Mouse (Mus musculus) heart, embryonic 12.5 days (tissue): ENCODE data around the gene Lrrc25. TPM values are rescaled to one million over a fixed set of nuclear protein-coding genes. Genes with fewer than 3 reads are reported as not detected.

Experiments used
- ATAC-seq: fragments of 200-750 bp; cut with Nextera tagmentation; 2 replicates; pipeline ENCODE4 v1.8.0; 2017; ENCODE audit warnings: moderate TSS enrichment, moderate library complexity; ENCODE audit not compliant: insufficient number of reproducible peaks, low FRiP score
- H3K27ac ChIP-seq: fragments of 300-500 bp; sonication (generic); 2 replicates; pipeline ENCODE4 v1.5.1; 2016; ENCODE audit warnings: mild to moderate bottlenecking, moderate library complexity; ENCODE audit not compliant: poor library complexity, severe bottlenecking
- H3K27me3 ChIP-seq: fragments of 300-500 bp; sonication (generic); replicated peaks from 2 replicates; pipeline ENCODE4 v1.6.1; 2016; ENCODE audit warnings: mild to moderate bottlenecking, moderate library complexity
- H3K36me3 ChIP-seq: fragments of 300-500 bp; sonication (generic); 2 replicates; pipeline ENCODE4 v1.6.1; 2016; ENCODE audit warnings: mild to moderate bottlenecking, moderate library complexity
- H3K4me1 ChIP-seq: fragments of 300-500 bp; sonication (generic); replicated peaks from 2 replicates; pipeline ENCODE4 v1.6.1; 2016; ENCODE audit warnings: mild to moderate bottlenecking
- H3K4me2 ChIP-seq: fragments of 300-500 bp; sonication (generic); 2 replicates; pipeline ENCODE4 v1.6.1; 2016; ENCODE audit warnings: mild to moderate bottlenecking, moderate library complexity
- H3K4me3 ChIP-seq: fragments of 300-500 bp; sonication (generic); 2 replicates; pipeline ENCODE4 v1.5.1; 2016; ENCODE audit warnings: mild to moderate bottlenecking
- H3K9ac ChIP-seq: fragments of 300-500 bp; sonication (generic); 2 replicates; pipeline ENCODE4 v1.6.1; 2016; ENCODE audit warnings: mild to moderate bottlenecking, moderate library complexity
- H3K9me3 ChIP-seq: fragments of 300-500 bp; sonication (generic); replicated peaks from 2 replicates; pipeline ENCODE4 v1.6.1; 2016; ENCODE audit warnings: mild to moderate bottlenecking, moderate library complexity
- WGBS: fragments of 180-500 bp; shearing (Covaris S2); methylation state at CpG from one replicate; pipeline ENCODE4 v1.1.7; 2016; 5-methylcytosine and 5-hydroxymethylcytosine counted together
- polyA plus RNA-seq: library from polyadenylated mRNA; unstranded; fragments of >200 nt; fragmentation: Nextera tagmentation; extraction: Ambion mirVana; gene quantifications from 2 replicates; pipeline ENCODE4 v1.2.1, GENCODE M21; 2016

Gene Lrrc25
- polyA plus RNA-seq, 1 experiment from 2014 or later = 0.65 TPM

GRCm38 (mm10) chr8:70599507-70600290 lies 16.3 kb upstream of the Lrrc25 start:
- no peak overlapping the region for H3K9ac ChIP-seq
- peaks cover 36% of the 10 kb centered on the region for H3K36me3 ChIP-seq
- WGBS = 82% methylated on average over 12 of the region's 12 CpGs
- no peaks in the 10 kb centered on the region for H3K27me3 ChIP-seq
- no peak overlapping the region for H3K4me2 ChIP-seq
- H3K27ac ChIP-seq = no peak overlapping the region
- H3K4me3 ChIP-seq = no peak overlapping the region
- no peak for ATAC-seq
- peaks cover 66% of the 10 kb centered on the region for H3K4me1 ChIP-seq
- H3K9me3 ChIP-seq = no peaks in the 10 kb centered on the region

DNA sequence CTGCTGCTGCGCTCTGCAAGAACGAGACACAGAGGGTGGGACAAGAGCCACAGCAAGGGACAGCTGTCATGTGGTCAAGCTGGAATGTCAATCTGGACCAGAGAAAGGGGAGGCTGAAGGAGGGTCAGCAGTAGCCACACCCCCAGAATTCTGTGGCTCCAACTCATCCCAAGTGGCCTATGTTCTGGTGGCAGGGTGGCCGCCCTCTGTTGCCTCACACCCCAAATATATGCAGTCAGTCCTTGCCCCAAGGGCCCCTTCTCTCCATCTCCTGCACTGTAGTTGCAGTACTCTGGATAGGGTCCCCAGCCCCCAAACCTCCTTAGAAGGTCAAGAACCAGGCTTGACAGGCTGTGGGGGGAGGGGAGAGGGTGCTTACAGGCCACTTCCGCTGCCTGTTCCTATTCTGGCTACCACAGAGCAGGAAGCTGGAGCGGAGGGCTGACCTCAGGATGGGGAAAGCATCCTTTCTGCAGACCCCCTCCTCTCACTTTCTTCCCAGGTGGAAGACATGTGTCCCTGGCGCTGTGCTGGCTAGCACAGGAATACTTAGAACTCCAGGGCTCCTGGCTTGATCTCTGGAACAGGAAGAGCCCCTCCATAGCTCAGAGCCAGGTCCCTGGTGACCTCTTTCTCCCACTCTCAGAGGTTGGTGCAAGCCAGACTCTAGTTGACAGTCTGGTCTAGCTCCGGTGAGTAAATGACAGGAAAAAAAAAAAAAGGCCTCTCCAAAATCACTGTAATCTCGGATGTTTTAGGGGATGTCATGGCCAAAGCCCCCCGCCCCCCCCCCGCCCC lies 15.3 kb upstream of the Lrrc25 start:
- Histone ChIP-seq H3K4me3 (peak overlapping the region; percentile 29), H3K36me3 (peaks cover 33% of the 10 kb centered on the region), H3K9me3 (no peaks in the 10 kb centered on the region), H3K27me3 (no peaks in the 10 kb centered on the region), H3K9ac (peak overlapping the region; percentile 17; the same call in 1 of the 2 replicates), H3K27ac (peak overlapping the region; percentile 33; the same call in 1 of the 2 replicates), H3K4me1 (peaks cover 62% of the 10 kb centered on the region), H3K4me2 (peak overlapping the region; percentile 60)
- 17% methylated on average over 10 of the region's 10 CpGs for WGBS
- no peak for ATAC-seq

DNA sequence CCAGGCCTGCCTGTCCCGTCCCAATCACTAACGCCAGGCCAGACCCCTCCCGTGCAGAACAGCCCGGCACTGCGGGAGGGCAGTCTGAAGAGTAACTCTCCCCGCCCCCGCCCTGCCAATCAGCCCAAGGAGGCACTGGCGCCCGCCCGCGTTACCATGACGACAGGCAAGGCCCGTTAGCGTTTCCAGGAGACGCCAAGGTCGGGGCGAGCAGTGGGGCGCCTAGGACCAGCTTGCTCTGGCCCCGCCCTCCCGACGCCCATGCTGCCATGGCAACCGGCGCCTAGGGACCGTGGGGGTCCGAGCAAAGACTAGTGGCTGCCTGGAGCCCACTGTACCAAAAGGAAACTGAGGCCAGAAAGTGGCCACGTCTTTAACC lies 14.7 kb upstream of the Lrrc25 start:
- no peaks in the 10 kb centered on the region for H3K9me3 ChIP-seq
- H3K4me3 ChIP-seq = peak overlapping the region; percentile 29
- peaks cover 27% of the 10 kb centered on the region for H3K36me3 ChIP-seq
- peak; percentile 77 for ATAC-seq
- H3K4me2 ChIP-seq = peak overlapping the region; percentile 60
- 2% methylated on average over 26 of the region's 26 CpGs for WGBS
- no peaks in the 10 kb centered on the region for H3K27me3 ChIP-seq
- H3K4me1 ChIP-seq = peaks cover 62% of the 10 kb centered on the region
- peak overlapping the region; percentile 33; the same call in 1 of the 2 replicates for H3K27ac ChIP-seq
- H3K9ac ChIP-seq = peak overlapping the region; percentile 17; the same call in 1 of the 2 replicates

- H3K36me3 ChIP-seq = peaks cover 18% of the 10 kb centered on the region
- H3K4me1 ChIP-seq = peaks cover 61% of the 10 kb centered on the region
- WGBS = 92% methylated on average over 13 of the region's 13 CpGs
- H3K4me3 ChIP-seq = no peak overlapping the region
- no peak overlapping the region for H3K27ac ChIP-seq
- no peaks in the 10 kb centered on the region for H3K9me3 ChIP-seq
- H3K9ac ChIP-seq = no peak overlapping the region
- ATAC-seq = no peak
- no peak overlapping the region for H3K4me2 ChIP-seq
- no peaks in the 10 kb centered on the region for H3K27me3 ChIP-seq
These were observed 13.7 kb upstream of the Lrrc25 start for GRCm38 (mm10) chr8:70602139-70602811.

GRCm38 (mm10) chr8:70604558-70604957 lies 11.4 kb upstream of the Lrrc25 start:
- H3K27ac ChIP-seq = no peak overlapping the region
- no peaks in the 10 kb centered on the region for H3K9me3 ChIP-seq
- H3K9ac ChIP-seq = no peak overlapping the region
- H3K4me2 ChIP-seq = no peak overlapping the region
- peaks cover 59% of the 10 kb centered on the region for H3K4me1 ChIP-seq
- peaks cover 18% of the 10 kb centered on the region for H3K36me3 ChIP-seq
- 83% methylated on average over 7 of the region's 7 CpGs for WGBS
- ATAC-seq = no peak
- H3K4me3 ChIP-seq = no peak overlapping the region
- H3K27me3 ChIP-seq = no peaks in the 10 kb centered on the region

DNA sequence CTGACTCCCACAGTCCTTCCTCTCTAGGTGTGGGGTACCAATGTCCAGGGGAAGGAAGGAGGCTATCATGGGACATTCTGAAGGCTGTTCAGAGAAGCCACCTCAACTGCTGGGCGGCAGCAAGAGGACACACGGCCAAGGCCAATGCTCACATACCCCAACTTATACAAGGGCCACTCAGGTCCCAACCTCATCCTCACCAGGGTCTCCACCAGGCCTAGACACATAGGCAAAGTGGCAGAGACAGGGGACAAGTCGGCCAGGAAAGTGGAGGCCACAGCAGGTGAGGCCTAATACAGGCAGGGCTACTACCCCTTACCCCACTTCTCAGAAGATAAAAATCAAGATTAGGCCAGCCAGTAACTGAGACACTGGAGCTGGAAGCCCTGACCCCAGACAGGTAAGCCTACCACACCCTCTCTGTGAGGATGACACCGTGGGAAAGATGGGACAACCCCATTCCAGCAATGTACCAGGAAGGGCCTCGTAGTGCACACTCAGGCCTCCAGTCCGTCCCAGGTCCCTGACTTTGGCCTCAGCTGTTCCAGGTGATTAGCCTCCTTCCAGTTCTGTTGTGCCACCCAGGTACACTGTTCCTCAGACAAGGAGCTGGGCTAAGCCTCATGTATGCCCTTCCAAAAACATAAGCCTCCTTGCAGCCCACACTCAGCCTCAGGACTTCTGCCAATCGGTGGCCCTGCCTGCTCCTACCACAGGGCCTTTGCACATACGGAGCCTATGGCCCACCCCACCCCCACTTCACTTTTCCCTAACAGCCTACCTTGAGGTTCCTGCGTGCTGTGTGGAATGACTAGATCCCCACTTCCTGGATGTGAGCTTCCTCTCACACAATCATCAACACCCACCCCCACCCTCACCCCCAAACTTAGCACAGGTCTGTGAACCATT lies 9.8 kb upstream of the Lrrc25 start:
- peaks cover 58% of the 10 kb centered on the region for H3K4me1 ChIP-seq
- H3K9ac ChIP-seq = no peak overlapping the region
- H3K4me3 ChIP-seq = no peak overlapping the region
- no peak for ATAC-seq
- 84% methylated on average over 9 of the region's 9 CpGs for WGBS
- H3K36me3 ChIP-seq = peaks cover 18% of the 10 kb centered on the region
- H3K9me3 ChIP-seq = no peaks in the 10 kb centered on the region
- no peak overlapping the region for H3K27ac ChIP-seq
- no peaks in the 10 kb centered on the region for H3K27me3 ChIP-seq
- H3K4me2 ChIP-seq = peak overlapping the region; percentile 99; the same call in 1 of the 2 replicates

GRCm38 (mm10) chr8:70606780-70607602 lies 9.0 kb upstream of the Lrrc25 start:
- ATAC-seq = no peak
- peak overlapping the region; percentile 99 for H3K4me2 ChIP-seq
- H3K27me3 ChIP-seq = no peaks in the 10 kb centered on the region
- peak overlapping the region; percentile 97 for H3K9ac ChIP-seq
- peak overlapping the region; percentile 93 for H3K4me3 ChIP-seq
- no peaks in the 10 kb centered on the region for H3K9me3 ChIP-seq
- 57% methylated on average over 18 of the region's 18 CpGs for WGBS
- H3K27ac ChIP-seq = no peak overlapping the region; the same call in 1 of the 2 replicates
- H3K36me3 ChIP-seq = peaks cover 15% of the 10 kb centered on the region
- peaks cover 56% of the 10 kb centered on the region for H3K4me1 ChIP-seq

DNA sequence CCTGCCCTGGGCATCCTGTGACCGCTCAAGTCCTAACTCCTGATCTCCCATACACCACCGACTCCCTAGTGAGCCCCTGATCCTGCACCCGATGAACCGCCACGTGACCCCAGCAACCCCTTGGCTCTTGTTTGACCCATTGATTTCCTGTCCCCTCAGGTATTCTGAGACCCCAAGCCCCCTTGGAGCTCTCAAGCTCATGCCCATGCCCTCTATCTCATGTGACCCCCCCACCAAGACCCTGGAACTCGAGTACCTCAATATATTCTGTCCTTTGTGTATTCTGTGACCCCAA lies 8.4 kb upstream of the Lrrc25 start:
- Histone ChIP-seq H3K4me3 (peak overlapping the region; percentile 93), H3K9me3 (no peaks in the 10 kb centered on the region), H3K36me3 (peaks cover 9% of the 10 kb centered on the region), H3K27me3 (no peaks in the 10 kb centered on the region), H3K9ac (peak overlapping the region; percentile 97), H3K27ac (no peak overlapping the region), H3K4me1 (peaks cover 56% of the 10 kb centered on the region), H3K4me2 (peak overlapping the region; percentile 99)
- WGBS = 22% methylated on average over 6 of the region's 6 CpGs
- no peak for ATAC-seq

DNA sequence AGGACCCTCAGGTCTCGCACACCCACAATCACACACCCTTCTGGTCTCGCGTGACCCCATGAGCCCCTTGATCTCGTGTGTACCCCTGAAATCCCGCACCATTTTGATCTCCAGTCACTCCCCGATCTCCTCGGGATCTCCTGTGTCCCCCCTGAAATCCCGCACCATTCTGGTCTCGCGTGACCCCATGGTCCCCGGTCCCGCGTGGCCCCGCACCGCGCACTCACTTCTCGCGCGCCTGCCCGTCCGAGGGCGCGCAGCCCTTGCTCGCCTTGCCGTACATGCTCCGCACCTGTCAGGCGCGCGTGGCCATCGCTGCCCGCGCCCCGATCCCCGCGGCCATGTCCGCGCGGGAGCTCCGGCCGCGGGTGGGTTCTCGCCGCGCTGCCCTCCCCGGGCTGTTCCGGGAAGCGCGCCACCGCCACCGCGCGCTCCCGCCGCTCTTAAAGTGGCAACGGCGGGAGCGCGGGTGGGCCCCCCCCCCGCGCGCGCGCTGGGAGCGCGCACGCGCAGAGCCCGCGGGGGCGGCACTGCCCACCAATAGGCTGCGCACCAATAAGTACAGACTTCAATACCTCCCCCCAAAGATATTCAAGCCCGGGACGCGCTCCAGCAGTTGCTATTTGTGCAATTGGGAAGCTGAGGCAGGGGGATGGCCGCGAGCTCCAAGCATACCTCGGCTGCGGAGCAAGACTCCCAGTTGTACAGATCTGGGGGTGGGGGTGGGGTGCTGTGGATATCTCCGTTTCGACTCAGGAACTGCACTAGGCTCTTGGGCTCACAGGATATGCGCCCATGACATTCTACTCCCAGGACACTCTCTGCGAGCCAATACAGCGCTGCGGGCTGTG lies 7.8 kb upstream of the Lrrc25 start:
- peak overlapping the region; percentile 99 for H3K4me2 ChIP-seq
- H3K4me1 ChIP-seq = peaks cover 56% of the 10 kb centered on the region
- peaks cover 4% of the 10 kb centered on the region for H3K36me3 ChIP-seq
- H3K9ac ChIP-seq = peak overlapping the region; percentile 97
- H3K27me3 ChIP-seq = no peaks in the 10 kb centered on the region
- no peaks in the 10 kb centered on the region for H3K9me3 ChIP-seq
- WGBS = 2% methylated on average over 84 of the region's 84 CpGs
- ATAC-seq = no peak
- peak overlapping the region; percentile 98 for H3K27ac ChIP-seq
- H3K4me3 ChIP-seq = peak overlapping the region; percentile 93
